Mouse (Mus musculus) retina, postnatal 1 day (tissue): ENCODE measurements around the gene Ugt1a5.
A peak's percentile ranks its signal among the peaks of the same experiment; 100 is the strongest.

Source experiments
- DNase-seq: peaks from one replicate; pipeline ENCODE4 v3.0.0-alpha.2; 2012

Ugt1a5 gene

GRCm38 (mm10) chr1:88245881-88246280 lies 80.1 kb downstream of the Ugt1a5 start:
- DNase-seq: no peak

DNA sequence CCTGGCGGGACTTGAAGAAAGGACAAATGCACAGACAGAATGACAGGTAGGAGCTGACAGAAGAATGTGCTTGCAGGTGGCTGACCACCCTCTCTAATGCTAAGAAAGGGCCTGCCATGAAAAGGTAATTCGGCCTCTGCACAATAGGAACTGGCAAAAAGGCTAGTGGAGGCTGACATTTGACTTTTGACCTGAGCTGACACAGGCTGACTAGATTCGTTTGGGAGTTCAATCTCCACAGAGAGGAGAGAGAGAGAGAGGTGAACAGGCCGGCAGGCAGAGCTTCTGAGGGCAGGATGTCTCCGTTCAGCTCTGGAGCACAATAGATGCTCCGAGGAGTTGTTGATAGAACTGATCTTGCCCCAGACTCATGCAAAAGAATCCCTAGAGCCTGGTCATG lies 80.6 kb downstream of the Ugt1a5 start:
- no peak for DNase-seq

GRCm38 (mm10) chr1:88247660-88248059 lies 81.8 kb downstream of the Ugt1a5 start:
- no peak for DNase-seq

- no peak for DNase-seq
Observed at GRCm38 (mm10) chr1:88248658-88249057, 82.8 kb downstream of the Ugt1a5 start.

DNA sequence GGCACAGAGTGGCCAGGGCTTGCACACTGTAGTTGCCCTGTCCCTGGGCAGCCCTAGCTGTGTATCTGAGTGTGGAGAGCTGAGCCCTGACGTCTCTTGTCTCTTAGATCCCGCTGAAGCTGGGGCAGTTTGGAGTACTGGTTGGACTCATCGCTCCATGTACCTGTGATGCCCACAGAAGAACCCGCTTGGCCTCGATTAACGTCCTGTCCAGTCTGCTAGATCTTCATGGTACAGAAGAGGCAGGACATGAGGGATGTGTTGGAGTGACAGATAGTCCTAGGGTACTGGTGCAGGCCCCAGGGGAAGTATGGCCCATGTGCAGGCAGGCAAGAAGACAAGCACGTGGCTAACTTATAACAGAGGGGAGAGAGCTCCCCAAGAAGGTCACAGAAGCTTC lies 83.8 kb downstream of the Ugt1a5 start:
- no peak for DNase-seq

DNA sequence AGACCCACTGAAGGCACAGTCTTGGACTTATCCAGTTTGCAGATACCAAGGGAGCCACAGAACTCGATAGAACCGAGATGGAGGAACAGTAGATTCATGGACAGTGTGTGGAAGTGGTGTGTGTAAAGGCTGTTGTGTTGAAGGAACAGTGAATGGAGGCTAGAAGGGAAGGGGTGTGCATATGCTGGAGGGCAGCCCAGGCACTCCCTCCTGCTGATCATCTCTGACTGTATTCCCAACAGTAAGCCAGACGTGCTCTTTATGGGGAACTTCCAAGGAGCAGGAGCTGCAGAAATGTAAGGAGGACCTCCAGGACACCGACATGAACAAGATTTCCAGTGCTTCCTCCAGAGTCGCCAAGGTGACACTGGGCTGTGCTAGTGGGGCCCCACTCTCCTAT lies 84.2 kb downstream of the Ugt1a5 start:
- no peak for DNase-seq

DNA sequence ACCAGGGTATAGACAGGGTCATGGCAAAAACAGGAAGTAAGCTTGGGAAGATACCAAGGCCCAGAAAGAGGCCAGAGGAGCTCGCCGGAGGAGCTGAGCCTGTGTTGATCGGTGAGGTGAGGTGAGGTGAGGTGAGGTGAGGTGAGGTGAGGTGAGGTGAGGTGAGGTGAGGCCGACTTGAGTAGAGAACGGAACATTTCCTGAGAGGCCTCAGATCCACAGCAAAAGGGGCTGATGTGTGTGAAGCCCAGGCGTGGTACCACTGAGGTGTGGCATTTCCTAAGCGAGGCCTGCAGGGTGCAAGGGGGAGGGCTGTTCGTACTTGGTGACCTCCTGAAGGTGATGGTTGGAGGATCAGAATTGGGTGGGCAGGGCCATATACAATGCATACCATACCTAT lies 87.3 kb downstream of the Ugt1a5 start:
- no peak for DNase-seq

DNA sequence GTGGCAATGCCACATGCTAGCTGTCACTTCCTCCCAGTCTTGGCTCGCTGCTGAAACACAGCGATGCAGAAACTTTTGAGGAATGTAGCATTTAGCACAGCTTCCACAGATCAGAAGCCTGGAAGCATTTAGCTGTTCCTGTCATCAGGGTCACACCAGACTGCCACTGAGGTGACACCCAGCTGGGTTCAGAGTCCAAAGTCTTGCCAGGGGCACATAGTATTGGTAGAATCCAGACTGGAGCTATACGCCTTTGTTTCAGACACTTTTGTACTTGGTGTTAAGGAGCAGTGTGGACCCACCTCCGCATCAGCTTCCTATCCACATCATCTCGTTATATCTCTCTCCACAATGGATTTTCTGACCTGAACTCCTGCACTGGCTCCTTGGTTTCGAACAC lies 87.7 kb downstream of the Ugt1a5 start:
- no peak for DNase-seq

DNA sequence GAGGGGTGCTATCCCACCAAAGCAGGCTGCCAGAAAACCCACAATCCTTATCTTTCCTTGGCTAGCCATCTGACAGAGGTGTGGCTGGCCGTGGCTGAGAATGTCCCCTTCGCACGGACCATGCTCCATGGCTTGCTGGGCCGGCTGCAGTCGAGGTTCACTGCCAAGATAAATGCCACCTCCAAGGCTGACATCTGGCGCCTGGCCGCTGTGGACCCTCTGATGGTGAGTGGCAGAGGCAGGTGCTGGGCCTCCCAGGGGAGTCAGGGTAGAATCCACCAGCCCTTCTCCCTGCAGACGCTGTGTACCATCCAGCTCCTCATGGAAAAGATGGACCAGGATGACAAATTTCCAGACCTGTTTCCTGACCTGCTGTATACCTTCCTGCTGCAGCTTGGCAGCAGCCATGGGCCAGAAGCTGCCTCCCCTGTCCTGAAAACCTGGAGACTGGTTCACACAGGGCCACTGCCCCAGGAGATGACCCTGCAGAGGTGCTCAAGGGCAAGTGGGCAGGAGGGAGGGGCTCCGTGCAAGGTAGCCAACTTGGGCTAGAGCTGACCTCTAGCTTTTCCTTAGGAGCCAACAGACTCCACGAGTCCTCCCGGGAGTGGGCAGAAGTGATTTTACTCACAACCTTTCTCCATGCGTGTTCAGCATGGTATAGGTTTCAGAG lies 89.1 kb downstream of the Ugt1a5 start:
- no peak for DNase-seq

- DNase-seq: no peak
Observed at GRCm38 (mm10) chr1:88255466-88255857, 89.7 kb downstream of the Ugt1a5 start.

DNA sequence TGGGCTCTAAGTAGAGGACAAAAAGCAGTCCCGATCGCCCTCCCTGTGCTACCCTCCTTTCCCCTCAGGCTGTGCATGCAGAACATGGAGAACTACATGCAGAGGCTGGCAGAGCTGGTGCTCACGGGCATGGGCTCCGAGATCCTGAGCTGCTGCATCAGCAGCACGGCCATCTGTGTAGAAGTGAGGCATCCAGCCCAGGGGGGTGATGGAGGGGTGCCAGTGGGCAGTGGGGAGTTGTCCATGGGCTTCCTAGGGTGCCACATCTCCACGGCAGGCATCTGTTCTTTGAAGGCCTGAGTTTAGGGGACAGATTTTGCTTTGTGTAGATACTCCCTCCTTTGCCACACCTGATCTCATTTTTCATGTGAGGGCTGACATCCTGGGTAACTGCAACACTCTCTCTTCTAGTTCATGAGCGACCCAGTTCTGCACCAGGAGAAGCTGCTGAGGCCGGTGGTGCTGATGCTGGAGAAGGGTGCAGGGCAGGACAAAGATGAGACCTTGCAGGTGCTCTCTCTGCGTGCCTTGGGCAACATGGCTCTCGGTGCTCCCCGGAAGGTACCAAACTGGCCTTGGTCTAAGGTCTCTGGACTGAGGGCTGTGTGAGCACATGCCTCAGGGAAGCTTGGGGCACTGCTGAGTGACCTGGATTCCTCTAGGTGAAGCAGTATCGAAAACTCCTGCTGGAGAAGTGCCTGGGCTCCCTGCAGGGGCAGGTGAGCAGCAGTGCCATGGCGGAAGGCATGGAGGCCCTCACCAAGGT lies 90.4 kb downstream of the Ugt1a5 start:
- DNase-seq: no peak

GRCm38 (mm10) chr1:88256886-88257663 lies 91.3 kb downstream of the Ugt1a5 start:
- DNase-seq: no peak

- no peak for DNase-seq
Observed at GRCm38 (mm10) chr1:88257681-88258080, 91.9 kb downstream of the Ugt1a5 start.

- DNase-seq: no peak
Observed at GRCm38 (mm10) chr1:88258361-88258760, 92.5 kb downstream of the Ugt1a5 start.

DNA sequence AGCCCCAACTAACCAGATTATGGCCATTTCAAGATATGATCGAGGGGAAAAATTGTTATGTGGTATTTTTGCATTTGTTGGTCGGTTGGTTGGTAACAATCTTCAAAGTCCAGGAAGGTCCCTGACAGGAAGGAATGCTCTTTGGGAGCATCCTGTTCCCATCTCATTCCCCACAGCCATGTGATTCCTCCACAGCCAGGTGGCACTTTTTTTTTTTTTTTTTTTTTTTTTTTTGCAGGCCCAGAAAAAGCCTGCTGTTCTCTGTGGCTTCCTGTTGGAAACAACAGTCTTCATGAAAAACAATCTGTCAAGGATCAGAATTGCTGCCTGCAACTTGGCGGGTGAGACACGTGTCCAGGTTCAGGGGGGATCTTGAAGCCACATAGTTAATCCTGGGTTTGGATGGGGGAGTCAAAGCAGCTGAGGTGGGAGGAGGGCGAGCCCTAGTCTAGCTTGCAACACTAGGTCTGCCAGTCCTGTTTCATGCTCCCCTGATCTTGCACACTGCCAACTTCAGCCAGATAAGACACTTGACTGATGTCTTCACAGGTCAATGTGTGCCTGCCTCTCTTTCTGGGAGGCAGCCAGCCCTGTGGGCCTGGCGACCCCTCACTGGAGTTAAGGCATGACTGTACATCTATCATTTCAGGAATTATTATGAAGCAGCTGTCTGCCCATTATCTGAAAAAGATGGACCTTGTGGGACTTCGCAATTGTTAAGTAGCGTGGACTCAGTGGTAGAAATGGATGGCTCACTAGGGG lies 93.2 kb downstream of the Ugt1a5 start:
- DNase-seq: no peak

DNA sequence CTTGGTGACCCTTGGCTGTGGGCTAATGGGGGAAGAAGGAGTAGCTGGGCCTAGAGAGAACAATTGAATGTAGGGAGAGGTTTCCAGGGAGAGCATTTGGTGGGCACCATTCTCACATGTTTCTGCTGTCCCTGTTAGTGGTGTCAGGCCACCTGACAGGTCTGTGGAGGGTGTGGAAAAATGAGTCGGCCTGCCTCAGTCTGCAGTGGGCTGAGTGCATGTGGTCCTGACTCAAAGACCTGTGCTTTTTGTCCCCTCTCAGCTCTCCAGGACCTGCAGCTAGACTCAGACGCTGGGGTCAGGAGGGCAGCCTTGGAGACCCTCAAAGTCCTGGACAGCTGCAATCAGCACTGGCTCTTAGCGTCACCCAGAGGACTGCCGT lies 93.8 kb downstream of the Ugt1a5 start:
- DNase-seq: no peak

GRCm38 (mm10) chr1:88260114-88260513 lies 94.3 kb downstream of the Ugt1a5 start:
- no peak for DNase-seq

DNA sequence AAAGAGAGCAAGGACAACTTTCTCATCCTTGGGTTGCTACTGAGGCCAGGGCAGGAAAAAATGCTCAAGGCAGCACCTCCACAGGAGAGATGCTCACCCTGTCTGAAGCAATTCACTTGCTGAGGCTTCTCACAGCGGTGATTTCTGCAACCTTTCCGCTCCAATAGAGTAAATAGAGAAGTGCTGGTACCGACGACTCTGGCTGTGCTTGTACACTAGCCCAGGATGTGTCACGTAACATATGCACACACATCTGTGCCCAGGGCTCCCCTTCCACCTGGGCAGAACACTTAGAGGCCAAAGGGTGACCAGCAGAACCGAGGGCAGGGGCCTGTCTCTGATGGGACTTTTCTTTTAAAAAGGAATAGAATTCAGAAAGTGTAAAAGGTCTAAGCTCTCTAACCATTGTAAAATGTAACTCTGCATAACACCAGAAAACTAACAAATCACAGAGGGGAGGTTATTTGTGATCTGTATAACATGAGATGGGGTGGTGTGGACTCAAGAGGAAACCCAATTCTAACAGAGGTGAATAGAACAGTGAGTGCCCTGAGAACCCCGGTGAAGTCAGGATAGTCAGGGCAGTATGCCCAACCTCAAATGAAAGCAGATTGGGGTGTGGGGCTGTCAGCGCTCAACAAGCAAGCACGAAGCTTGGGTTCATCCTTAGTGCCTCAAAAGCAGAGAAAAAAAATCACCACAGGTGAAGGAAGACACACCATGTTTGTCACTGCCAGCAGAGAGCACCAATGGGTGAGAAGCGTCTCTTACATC lies 95.0 kb downstream of the Ugt1a5 start:
- no peak for DNase-seq

GRCm38 (mm10) chr1:88261706-88262105 lies 95.9 kb downstream of the Ugt1a5 start:
- no peak for DNase-seq

DNA sequence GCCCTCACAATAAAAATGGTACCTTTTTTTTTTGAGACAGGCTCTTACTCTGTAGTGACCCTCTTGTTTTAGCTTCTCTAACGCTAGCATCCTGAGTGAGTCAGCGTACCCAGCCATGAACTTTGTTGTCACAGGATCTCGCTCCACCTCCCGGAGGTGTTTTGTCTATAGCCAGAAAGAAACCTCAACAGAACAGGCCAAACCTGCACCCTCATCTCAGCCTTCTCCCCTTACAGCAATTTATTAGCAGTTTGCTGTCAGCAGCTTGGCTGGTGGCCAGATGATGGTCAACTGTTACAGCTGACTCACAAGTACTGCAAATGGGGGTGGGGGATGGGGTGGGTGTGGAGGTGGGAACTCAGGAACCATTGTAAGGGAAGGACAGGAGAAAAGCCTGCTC lies 96.4 kb downstream of the Ugt1a5 start:
- peak; percentile 67 for DNase-seq

- no peak for DNase-seq
Observed at GRCm38 (mm10) chr1:88262961-88263360, 97.1 kb downstream of the Ugt1a5 start.

DNA sequence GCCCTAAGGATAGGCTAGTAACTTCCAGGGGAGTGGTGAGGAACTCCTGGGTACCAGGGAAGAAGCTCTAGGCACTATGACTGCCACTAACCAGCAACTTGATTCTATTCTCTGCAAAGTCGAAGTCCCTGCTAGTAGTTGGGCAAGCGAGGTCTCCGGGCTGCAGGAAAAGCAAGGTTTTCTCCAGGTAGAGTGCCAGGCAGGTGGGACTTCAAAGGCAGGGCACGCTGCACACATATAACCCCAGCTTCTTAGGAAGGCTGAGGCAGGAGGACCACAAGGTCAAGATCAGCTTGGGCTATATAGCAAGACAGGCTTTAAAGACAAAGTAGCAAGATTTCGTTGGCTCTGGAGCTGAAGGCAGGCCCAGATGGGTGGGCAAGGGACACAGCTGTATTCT lies 98.0 kb downstream of the Ugt1a5 start:
- DNase-seq: no peak
